Mouse (Mus musculus): ENCODE data around the gene Tmem41b. TPM values are rescaled to one million over a fixed set of nuclear protein-coding genes. Genes with fewer than 3 reads are reported as not detected.

The Tmem41b gene
- polyA plus RNA-seq, 1 experiment from 2014 or later, result 68.5 TPM

GRCm38 (mm10) chr7:109954622-109955401, 31.9 kb downstream of the Tmem41b start:
- H3K36me3 ChIP-seq (replicated peaks), result no peaks in the 10 kb centered on the region
- H3K4me1 ChIP-seq, result peaks cover 26% of the 10 kb centered on the region
- H3K4me3 ChIP-seq, result no peak overlapping the region
- H3K27me3 ChIP-seq (replicated peaks; ENCODE audit: low read depth, poor library complexity, severe bottlenecking), result no peaks in the 10 kb centered on the region
- no peaks in the 10 kb centered on the region for H3K9me3 ChIP-seq
- H3K27ac ChIP-seq (replicated peaks), result no peak overlapping the region
- WGBS, result 61% methylated on average over 6 of the region's 6 CpGs
- no peak for DNase-seq (ENCODE audit: low spot score)

DNA sequence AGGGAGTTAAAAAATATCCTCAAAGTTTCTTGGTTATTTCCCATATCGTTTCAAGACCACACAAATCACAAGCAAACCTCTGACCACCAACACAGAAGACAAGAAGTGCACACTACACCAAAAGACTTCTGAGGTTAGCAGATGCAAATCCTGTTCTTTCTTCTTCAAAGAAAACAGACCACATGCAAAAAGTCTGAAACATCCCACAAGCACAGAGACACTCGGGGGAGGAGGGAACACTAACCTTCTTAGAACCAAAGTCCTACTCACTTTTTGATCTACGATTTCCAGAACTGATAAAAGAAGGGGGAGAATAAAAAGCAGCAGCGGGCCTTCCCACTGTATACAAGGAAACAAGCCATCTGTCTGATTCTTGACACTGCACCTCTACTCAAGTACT, 35.4 kb downstream of the Tmem41b start:
- WGBS, result 94% methylated on average over 4 of the region's 4 CpGs
- Histone ChIP-seq H3K36me3 (replicated peaks) (no peaks in the 10 kb centered on the region), H3K4me3 (no peak overlapping the region), H3K27ac (replicated peaks) (no peak overlapping the region), H3K4me1 (peaks cover 7% of the 10 kb centered on the region), H3K27me3 (replicated peaks; ENCODE audit: low read depth, poor library complexity, severe bottlenecking) (no peaks in the 10 kb centered on the region), H3K9me3 (no peaks in the 10 kb centered on the region)
- no peak for DNase-seq (ENCODE audit: low spot score)

DNA sequence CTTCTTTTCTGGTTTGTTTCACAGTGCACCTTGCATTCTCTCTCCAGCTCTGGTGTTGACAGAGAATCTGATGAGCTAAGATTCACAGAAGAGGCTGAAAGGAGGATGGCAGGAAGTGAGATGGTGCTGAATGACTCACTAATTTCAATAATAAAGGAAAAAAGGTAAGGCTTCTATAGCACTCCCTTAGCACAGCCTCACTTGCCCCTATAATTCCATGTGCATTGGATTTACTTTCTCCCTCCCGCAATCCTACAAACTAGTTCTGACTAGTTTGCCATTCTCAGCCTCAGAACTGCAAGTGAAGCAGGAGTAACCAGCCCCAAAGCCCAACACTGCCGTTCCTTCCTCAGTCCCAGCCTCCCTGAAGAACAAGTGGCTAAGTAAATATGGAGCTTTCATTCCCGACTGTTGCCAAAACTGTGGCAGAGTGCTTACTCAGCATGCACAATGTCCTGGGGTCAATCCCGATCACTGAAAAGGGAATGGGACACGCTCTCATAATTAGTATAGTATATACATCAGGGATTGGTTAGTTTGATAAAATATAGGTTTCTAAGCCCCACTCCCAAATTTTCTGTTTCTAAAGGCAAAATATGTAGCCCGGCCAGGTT, 42.2 kb downstream of the Tmem41b start:
- no peak for DNase-seq (ENCODE audit: low spot score)
- no peaks in the 10 kb centered on the region for H3K27me3 ChIP-seq (replicated peaks; ENCODE audit: low read depth, poor library complexity, severe bottlenecking)
- no peaks in the 10 kb centered on the region for H3K4me1 ChIP-seq
- 69% methylated on average over 6 of the region's 6 CpGs for WGBS
- no peak overlapping the region for H3K4me3 ChIP-seq
- H3K36me3 ChIP-seq (replicated peaks), result peaks cover 5% of the 10 kb centered on the region
- no peak overlapping the region for H3K27ac ChIP-seq (replicated peaks)
- no peaks in the 10 kb centered on the region for H3K9me3 ChIP-seq

- Histone ChIP-seq H3K4me3 (no peak overlapping the region), H3K4me1 (no peaks in the 10 kb centered on the region), H3K9me3 (no peaks in the 10 kb centered on the region), H3K27me3 (replicated peaks; ENCODE audit: low read depth, poor library complexity, severe bottlenecking) (no peaks in the 10 kb centered on the region), H3K27ac (replicated peaks) (no peak overlapping the region), H3K36me3 (replicated peaks) (peaks cover 88% of the 10 kb centered on the region)
- DNase-seq (ENCODE audit: low spot score), result no peak
Measured at GRCm38 (mm10) chr7:109929628-109930027, 57.1 kb downstream of the Tmem41b start.

DNA sequence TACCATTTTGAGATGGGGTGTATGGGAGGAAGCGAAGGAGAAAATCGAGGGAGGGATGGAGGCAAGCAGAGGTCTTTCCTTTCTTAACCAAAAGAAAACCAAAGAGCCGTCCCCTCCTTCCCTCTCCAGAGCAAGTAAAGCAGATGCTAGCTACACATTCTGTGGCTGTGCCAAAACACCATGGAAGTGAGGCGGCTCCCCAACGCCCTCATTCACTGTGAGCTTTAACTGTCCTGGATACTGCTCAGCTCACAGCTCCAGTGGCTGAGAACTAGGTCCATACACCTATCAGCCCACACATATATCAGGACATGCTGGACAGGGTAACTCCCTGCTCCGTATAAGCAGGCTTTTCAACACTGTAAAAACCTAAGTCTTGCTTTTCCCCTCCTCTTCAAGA, 58.4 kb downstream of the Tmem41b start:
- no peak for DNase-seq (ENCODE audit: low spot score)
- peaks cover 85% of the 10 kb centered on the region for H3K36me3 ChIP-seq (replicated peaks)
- WGBS, result 91% methylated on average over 6 of the region's 6 CpGs

GRCm38 (mm10) chr7:109924965-109925364, 61.8 kb downstream of the Tmem41b start:
- WGBS, result 85% methylated on average over 2 of the region's 2 CpGs
- Histone ChIP-seq H3K27ac (replicated peaks) (no peak overlapping the region), H3K36me3 (replicated peaks) (peaks cover 88% of the 10 kb centered on the region)

More for the DNA sequence above, 58.4 kb downstream of the Tmem41b start:
- Histone ChIP-seq H3K4me1 (no peaks in the 10 kb centered on the region), H3K27ac (replicated peaks) (no peak overlapping the region), H3K9me3 (no peaks in the 10 kb centered on the region), H3K4me3 (no peak overlapping the region), H3K27me3 (replicated peaks; ENCODE audit: low read depth, poor library complexity, severe bottlenecking) (no peaks in the 10 kb centered on the region)

GRCm38 (mm10) chr7:109922889-109923288, 63.8 kb downstream of the Tmem41b start:
- DNase-seq (ENCODE audit: low spot score), result no peak
- H3K9me3 ChIP-seq, result no peaks in the 10 kb centered on the region
- H3K27me3 ChIP-seq (replicated peaks; ENCODE audit: low read depth, poor library complexity, severe bottlenecking), result no peaks in the 10 kb centered on the region
- H3K36me3 ChIP-seq (replicated peaks), result peaks cover 88% of the 10 kb centered on the region
- no peaks in the 10 kb centered on the region for H3K4me1 ChIP-seq
- WGBS, result 93% methylated on average over 4 of the region's 4 CpGs
- H3K27ac ChIP-seq (replicated peaks), result no peak overlapping the region
- no peak overlapping the region for H3K4me3 ChIP-seq

More at GRCm38 (mm10) chr7:109924965-109925364, 61.8 kb downstream of the Tmem41b start:
- no peaks in the 10 kb centered on the region for H3K9me3 ChIP-seq
- H3K4me3 ChIP-seq, result no peak overlapping the region
- no peak for DNase-seq (ENCODE audit: low spot score)
- H3K4me1 ChIP-seq, result no peaks in the 10 kb centered on the region
- H3K27me3 ChIP-seq (replicated peaks; ENCODE audit: low read depth, poor library complexity, severe bottlenecking), result no peaks in the 10 kb centered on the region

Other genes with a start within 250 kb of the Tmem41b start
- 26.2 and 27.5 TPM in 2 replicates for gene Tmem9b, start 234.1 kb downstream of the Tmem41b start, polyA plus RNA-seq (2016; fragmentation: Nextera tagmentation; extraction: Ambion mirVana)
- 0.15 and 0.25 TPM in 2 replicates for gene Nrip3, start 204.9 kb downstream of the Tmem41b start, polyA plus RNA-seq (2016; fragmentation: Nextera tagmentation; extraction: Ambion mirVana)
- 0.77 and 4.1 TPM in 2 replicates for gene Scube2, start 121.2 kb downstream of the Tmem41b start, polyA plus RNA-seq (2016; fragmentation: Nextera tagmentation; extraction: Ambion mirVana)
- 28.2 and 33.3 TPM in 2 replicates for gene Dennd5a, start 26.5 kb downstream of the Tmem41b start, polyA plus RNA-seq (2016; fragmentation: Nextera tagmentation; extraction: Ambion mirVana)
- gene Ipo7, start 31.3 kb upstream of the Tmem41b start, polyA plus RNA-seq (2016; fragmentation: Nextera tagmentation; extraction: Ambion mirVana), result 57.0 and 57.5 TPM in 2 replicates
- gene Zfp143, start 74.3 kb upstream of the Tmem41b start, polyA plus RNA-seq (2016; fragmentation: Nextera tagmentation; extraction: Ambion mirVana), result 26.1 and 26.8 TPM in 2 replicates
- gene Wee1, start 135.1 kb upstream of the Tmem41b start, polyA plus RNA-seq (2016; fragmentation: Nextera tagmentation; extraction: Ambion mirVana), result 28.6 and 29.4 TPM in 2 replicates
- gene Swap70, start 234.8 kb upstream of the Tmem41b start, polyA plus RNA-seq (2016; fragmentation: Nextera tagmentation; extraction: Ambion mirVana), result 30.7 and 32.4 TPM in 2 replicates